Mouse (Mus musculus) CH12.LX (cell line): ENCODE data around the gene Thy1. TPM values are rescaled to one million over a fixed set of nuclear protein-coding genes. Genes with fewer than 3 reads are reported as not detected.

Source experiments
- DNase-seq: peaks from one replicate; pipeline ENCODE4 v3.0.0-alpha.2; 2013; ENCODE audit errors: extremely low read depth
- H3K27ac ChIP-seq: 2 replicates; pipeline ENCODE4 v1.5.1; 2012; ENCODE audit warnings: low read depth, mild to moderate bottlenecking, control low read depth, moderate library complexity; ENCODE audit not compliant: insufficient read depth
- H3K27me3 ChIP-seq: replicated peaks from 2 replicates; pipeline ENCODE3; 2012; ENCODE audit warnings: inconsistent platforms
- H3K36me3 ChIP-seq, 2 experiments: replicated peaks in 1 of 2; 2 replicates each; pipeline versions ENCODE3 to v1.6.1; 2012; ENCODE audit warnings: inconsistent platforms in 1 of 2, low read length in 1 of 2, mild to moderate bottlenecking in 1 of 2, mixed read lengths in 1 of 2, moderate library complexity in 1 of 2; ENCODE audit not compliant: control insufficient read depth in 1 of 2, insufficient read depth in 1 of 2
- H3K4me1 ChIP-seq, 2 experiments: 2 replicates each; pipeline ENCODE4 v1.6.1; 2012; ENCODE audit warnings: inconsistent platforms in 1 of 2, moderate library complexity in 1 of 2; ENCODE audit not compliant: insufficient read depth in 2 of 2, control insufficient read depth in 1 of 2
- H3K4me2 ChIP-seq: 2 replicates; pipeline ENCODE4 v1.6.1; 2012; ENCODE audit warnings: low read depth, mild to moderate bottlenecking, control low read depth; ENCODE audit not compliant: poor library complexity, insufficient read depth, severe bottlenecking
- H3K4me3 ChIP-seq, 3 experiments: fragments of 150-350 bp in 1 of 3; sonication (generic) in 1 of 3; replicated peaks in 1 of 3; 2 replicates each; pipeline versions ENCODE3 to v1.5.1; 2011 to 2012; ENCODE audit warnings: low read depth in 2 of 3, low read length in 2 of 3, mild to moderate bottlenecking in 2 of 3, moderate library complexity in 2 of 3, control low read depth in 1 of 3, improper control_type of control experiment in 1 of 3, inconsistent platforms in 1 of 3, mixed read lengths in 1 of 3; ENCODE audit not compliant: poor library complexity in 1 of 3
- H3K79me2 ChIP-seq: replicated peaks from 2 replicates; pipeline ENCODE4 v1.6.1; 2012; ENCODE audit warnings: mild to moderate bottlenecking, moderate library complexity; ENCODE audit not compliant: control insufficient read depth, poor library complexity, insufficient read depth, severe bottlenecking; ENCODE audit errors: extremely low read depth
- H3K9ac ChIP-seq: 2 replicates; pipeline ENCODE4 v1.6.1; 2012; ENCODE audit warnings: low read depth, mild to moderate bottlenecking, control low read depth, moderate library complexity; ENCODE audit not compliant: insufficient read depth
- H3K9me3 ChIP-seq: replicated peaks from 2 replicates; pipeline ENCODE3; 2012; ENCODE audit warnings: low read length, inconsistent platforms, mixed read lengths
- CHD2 ChIP-seq: IDR thresholded peaks from 2 replicates; pipeline ENCODE4 v1.6.1; 2011; ENCODE audit warnings: low read length, improper control_type of control experiment
- E2F4 ChIP-seq: IDR thresholded peaks from 2 replicates; pipeline ENCODE4 v1.6.1; 2011; ENCODE audit warnings: low read depth, low read length, improper control_type of control experiment; ENCODE audit not compliant: insufficient replicate concordance
- ELF1 ChIP-seq: IDR thresholded peaks from 2 replicates; pipeline ENCODE4 v1.6.1; 2014; ENCODE audit warnings: low read depth, mild to moderate bottlenecking, inconsistent platforms, low read length, improper control_type of control experiment
- EP300 ChIP-seq: IDR thresholded peaks from 2 replicates; pipeline ENCODE4 v1.6.1; 2011; ENCODE audit warnings: low read length, improper control_type of control experiment
- ETS1 ChIP-seq: conservative IDR thresholded peaks from 2 replicates; pipeline ENCODE4 v1.6.1; 2012; ENCODE audit warnings: low read depth, mild to moderate bottlenecking, inconsistent platforms, low read length, improper control_type of control experiment, moderate library complexity
- GABPA ChIP-seq: IDR thresholded peaks from 2 replicates; pipeline ENCODE4 v1.6.1; 2012; ENCODE audit warnings: low read depth, low read length, improper control_type of control experiment, inconsistent platforms; ENCODE audit not compliant: insufficient replicate concordance
- HCFC1 ChIP-seq: IDR thresholded peaks from 2 replicates; pipeline ENCODE4 v1.6.1; 2012; ENCODE audit warnings: low read depth, mild to moderate bottlenecking, inconsistent platforms, low read length, improper control_type of control experiment
- IRF4 ChIP-seq: IDR thresholded peaks from 2 replicates; pipeline ENCODE4 v1.6.1; 2014; ENCODE audit warnings: low read depth, mild to moderate bottlenecking, inconsistent platforms, low read length, improper control_type of control experiment
- JUN ChIP-seq: IDR thresholded peaks from 2 replicates; pipeline ENCODE4 v1.6.1; 2011; ENCODE audit warnings: low read depth, mild to moderate bottlenecking, low read length, improper control_type of control experiment, moderate library complexity; ENCODE audit not compliant: insufficient read depth
- JUND ChIP-seq: conservative IDR thresholded peaks from 2 replicates; pipeline ENCODE4 v1.6.1; 2011; ENCODE audit warnings: low read depth, low read length, improper control_type of control experiment
- KAT2A ChIP-seq: IDR thresholded peaks from 2 replicates; pipeline ENCODE4 v1.6.1; 2012; ENCODE audit warnings: low read length, improper control_type of control experiment, inconsistent platforms; ENCODE audit not compliant: insufficient replicate concordance
- MAX ChIP-seq: IDR thresholded peaks from 2 replicates; pipeline ENCODE4 v1.6.1; 2011; ENCODE audit warnings: low read length, improper control_type of control experiment
- MAZ ChIP-seq: IDR thresholded peaks from 2 replicates; pipeline ENCODE4 v1.6.1; 2012; ENCODE audit warnings: low read depth, mild to moderate bottlenecking, inconsistent platforms, low read length, improper control_type of control experiment, moderate library complexity
- MEF2A ChIP-seq: IDR thresholded peaks from 2 replicates; pipeline ENCODE4 v1.6.1; 2014; ENCODE audit warnings: low read depth, mild to moderate bottlenecking, inconsistent platforms, low read length, improper control_type of control experiment, borderline replicate concordance
- NELFE ChIP-seq: IDR thresholded peaks from 2 replicates; pipeline ENCODE4 v1.6.1; 2011; ENCODE audit warnings: low read depth, low read length, improper control_type of control experiment
- NRF1 ChIP-seq: IDR thresholded peaks from 2 replicates; pipeline ENCODE4 v1.6.1; 2014; ENCODE audit warnings: low read depth, mild to moderate bottlenecking, inconsistent platforms, low read length, improper control_type of control experiment, moderate library complexity
- PAX5 ChIP-seq: IDR thresholded peaks from 2 replicates; pipeline ENCODE4 v1.6.1; 2012; ENCODE audit warnings: low read length, inconsistent platforms, mixed read lengths
- POLR2AphosphoS2 ChIP-seq: IDR thresholded peaks from 2 replicates; pipeline ENCODE4 v1.6.1; 2011; ENCODE audit warnings: low read depth, low read length, improper control_type of control experiment
- SIN3A ChIP-seq: IDR thresholded peaks from 2 replicates; pipeline ENCODE4 v1.6.1; 2012; ENCODE audit warnings: low read length, improper control_type of control experiment, inconsistent platforms
- SMC3 ChIP-seq: IDR thresholded peaks from 2 replicates; pipeline ENCODE4 v1.6.1; 2011; ENCODE audit warnings: low read depth, low read length, improper control_type of control experiment
- TCF12 ChIP-seq: IDR thresholded peaks from 2 replicates; pipeline ENCODE4 v1.6.1; 2014; ENCODE audit warnings: low read depth, mild to moderate bottlenecking, inconsistent platforms, low read length, improper control_type of control experiment
- UBTF ChIP-seq: IDR thresholded peaks from 2 replicates; pipeline ENCODE4 v1.6.1; 2012; ENCODE audit warnings: low read depth, mild to moderate bottlenecking, inconsistent platforms, low read length, improper control_type of control experiment, moderate library complexity
- USF1 ChIP-seq: IDR thresholded peaks from 2 replicates; pipeline ENCODE4 v1.6.1; 2014; ENCODE audit warnings: low read depth, mild to moderate bottlenecking, inconsistent platforms, low read length, improper control_type of control experiment
- USF2 ChIP-seq: conservative IDR thresholded peaks from 2 replicates; pipeline ENCODE4 v1.6.1; 2011; ENCODE audit warnings: low read depth, low read length, improper control_type of control experiment
- ZC3H11A ChIP-seq: IDR thresholded peaks from 2 replicates; pipeline ENCODE4 v1.6.1; 2012; ENCODE audit warnings: low read depth, mild to moderate bottlenecking, inconsistent platforms, low read length, improper control_type of control experiment
- ZKSCAN1 ChIP-seq: IDR thresholded peaks from 2 replicates; pipeline ENCODE4 v1.6.1; 2012; ENCODE audit warnings: low read depth, inconsistent platforms, low read length, improper control_type of control experiment, borderline replicate concordance
- ZMIZ1 ChIP-seq: IDR thresholded peaks from 2 replicates; pipeline ENCODE4 v1.6.1; 2012; ENCODE audit warnings: low read depth, mild to moderate bottlenecking, inconsistent platforms, low read length, improper control_type of control experiment
- ZNF384 ChIP-seq: IDR thresholded peaks from 2 replicates; pipeline ENCODE4 v1.6.1; 2012; ENCODE audit warnings: low read depth, low read length, improper control_type of control experiment, inconsistent platforms
- dilution Hi-C: fragments of 300-500 bp; cut with MboI; formaldehyde crosslinking; loops from 2 replicates; pipeline ENCODE4 v1.14.3; 2020; ENCODE audit warnings: low sequenced_read_pairs; ENCODE audit not compliant: extremely low pct_unique_long_range_greater_than_20kb, extremely low pct_ligation_motif_present
- in situ Hi-C: fragments of 300-500 bp; cut with MboI; formaldehyde crosslinking; loops from 3 replicates; pipeline ENCODE4 v1.14.3; 2019; ENCODE audit warnings: low sequenced_read_pairs, low pct_ligation_motif_present, low pct_unique_long_range_greater_than_20kb, mixed read lengths
- polyA plus RNA-seq: library from polyadenylated mRNA; unstranded; fragments of >175 nt; gene quantifications from 2 replicates; pipeline ENCODE4 v1.2.1, GENCODE M21; 2012; ENCODE audit warnings: low read depth; ENCODE audit not compliant: insufficient read length
- total RNA-seq, 2 experiments: library from RNA; depleted of rRNA; stranded (reverse); fragments of 300-350 nt in 1 of 2; fragments of >200 nt in 1 of 2; gene quantifications; 2 replicates each; pipeline ENCODE4 v1.2.3; 2012 to 2014

The Thy1 gene
- total and polyA plus RNA-seq, 3 experiments: not detected

GRCm38 (mm10) chr9:44075276-44075995 is 32.3 kb downstream of the Thy1 start:
- no peak overlapping the region for H3K27ac ChIP-seq
- no peaks in the 10 kb centered on the region for H3K79me2 ChIP-seq
- DNase-seq: no peak
- H3K4me2 ChIP-seq: no peak overlapping the region
- dilution Hi-C loops (no loop called here), in situ Hi-C loops (no loop called here)
- TF ChIP-seq KAT2A (no peak), SIN3A (no peak), ZC3H11A (no peak), MAX (no peak), CHD2 (no peak), ELF1 (no peak), HCFC1 (no peak), MEF2A (no peak), UBTF (no peak), IRF4 (no peak), JUN (no peak), NELFE (no peak), ETS1 (no peak), E2F4 (no peak), ZNF384 (no peak), MAZ (no peak), TCF12 (no peak), GABPA (no peak)
- no peak overlapping the region for H3K9ac ChIP-seq
- H3K4me1 ChIP-seq: peaks cover 10 to 23% of the 10 kb centered on the region in 2 experiments
- H3K4me3 ChIP-seq: no peak overlapping the region
- H3K27me3 ChIP-seq: peaks cover 63% of the 10 kb centered on the region
- no peaks in the 10 kb centered on the region for H3K36me3 ChIP-seq
- no peaks in the 10 kb centered on the region for H3K9me3 ChIP-seq

GRCm38 (mm10) chr9:44075996-44076763 is 33.0 kb downstream of the Thy1 start:
- Histone ChIP-seq H3K27ac (no peak overlapping the region), H3K4me3 (no peak overlapping the region), H3K27me3 (peaks cover 62% of the 10 kb centered on the region), H3K4me1 (peaks cover 7 to 16% of the 10 kb centered on the region in 2 experiments)
- no peak for DNase-seq
- in situ Hi-C loops: no loop called here
- dilution Hi-C loops: no loop called here
- TF ChIP-seq MAZ (no peak), ZKSCAN1 (no peak), PAX5 (no peak), POLR2AphosphoS2 (no peak), USF1 (no peak), ZMIZ1 (no peak), ZNF384 (no peak), EP300 (no peak), JUND (no peak), SMC3 (no peak), USF2 (no peak), CHD2 (no peak), NRF1 (no peak), MAX (no peak), UBTF (no peak), GABPA (no peak)
- TF ChIP-seq, all 38 proteins: peak for 0
- no peaks in the 10 kb centered on the region for H3K79me2 ChIP-seq
- no peaks in the 10 kb centered on the region for H3K36me3 ChIP-seq
- H3K9me3 ChIP-seq: no peaks in the 10 kb centered on the region
- no peak overlapping the region for H3K9ac ChIP-seq
- H3K4me2 ChIP-seq: no peak overlapping the region
